Comparison of ENCODE assay signal across 31 mouse cellular contexts in the genomic region with DNA sequence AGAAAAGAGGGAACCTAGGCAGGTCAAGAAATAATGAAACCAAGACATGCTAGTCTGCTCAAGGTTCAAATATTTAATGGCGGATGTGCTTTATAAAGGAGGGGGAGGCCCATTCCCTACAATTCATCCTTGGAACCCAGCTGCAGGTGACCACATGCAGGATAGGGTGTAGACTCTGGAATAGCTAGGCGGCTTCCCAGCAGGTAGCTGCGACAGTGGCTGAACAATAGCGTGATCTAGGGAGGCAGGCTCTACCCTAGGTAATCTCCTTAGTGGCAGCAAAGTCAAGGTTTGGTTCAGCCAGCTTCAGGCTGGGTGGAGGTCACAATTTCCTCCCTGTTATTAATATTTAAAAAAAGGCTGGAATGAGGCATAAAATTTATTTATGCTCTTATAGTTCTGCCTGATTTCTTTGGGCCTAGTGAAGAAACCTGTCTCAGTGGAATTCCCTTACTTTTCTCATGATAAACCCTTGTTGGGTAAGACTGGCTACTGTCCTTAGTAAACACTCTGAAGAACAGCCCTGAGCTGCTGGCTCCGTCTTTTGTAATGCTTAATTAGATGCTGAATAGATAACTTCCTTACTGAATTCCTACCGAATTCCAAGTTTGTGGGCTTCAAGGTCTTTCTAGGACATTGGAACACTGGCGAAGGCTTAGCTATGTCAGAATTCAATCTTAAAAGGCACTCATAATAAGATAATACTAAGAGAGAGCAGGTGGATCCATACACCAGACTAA.
"Had no signal": no experiment of that assay in that cellular context is flagged by ENCODE, and none has a peak within 500 bp of the region (broad histone marks: within the 10 kb centered on the region; RNA-seq: fewer than 3 reads in every experiment).

No protein-coding gene starts in this region.

- H3K36me3 ChIP-seq: limb, embryonic 10.5 days; limb, embryonic 12.5 days; limb, embryonic 13.5 days; limb, embryonic 15.5 days; liver, embryonic 12.5 days; liver, embryonic 13.5 days; liver, embryonic 15.5 days; lung, embryonic 15.5 days; midbrain, embryonic 10.5 days; midbrain, embryonic 12.5 days; midbrain, embryonic 13.5 days; midbrain, embryonic 15.5 days; neural tube, embryonic 12.5 days had no signal

- ATAC-seq: liver, embryonic 12.5 days; liver, postnatal 0 days; midbrain, embryonic 13.5 days; midbrain, embryonic 15.5 days; midbrain, embryonic 16.5 days had no signal

- H3K9ac ChIP-seq: limb, embryonic 12.5 days; limb, embryonic 13.5 days; limb, embryonic 15.5 days; liver, embryonic 12.5 days; liver, embryonic 13.5 days; liver, embryonic 14.5 days; liver, embryonic 15.5 days; liver, postnatal 0 days; lung, embryonic 14.5 days; lung, embryonic 15.5 days; midbrain, embryonic 12.5 days; midbrain, embryonic 13.5 days; midbrain, embryonic 15.5 days; neural tube, embryonic 12.5 days had no signal

- H3K27ac ChIP-seq: limb, embryonic 10.5 days; limb, embryonic 12.5 days; limb, embryonic 13.5 days; limb, embryonic 15.5 days; liver, embryonic 12.5 days; liver, embryonic 13.5 days; liver, embryonic 14.5 days; liver, embryonic 15.5 days; lung, embryonic 15.5 days; macrophage; midbrain, embryonic 10.5 days; midbrain, embryonic 12.5 days; midbrain, embryonic 13.5 days; midbrain, embryonic 15.5 days; neural tube, embryonic 12.5 days had no signal

- H3K4me1 ChIP-seq: limb, embryonic 10.5 days; limb, embryonic 12.5 days; limb, embryonic 13.5 days; limb, embryonic 15.5 days; liver, embryonic 12.5 days; liver, embryonic 13.5 days; liver, embryonic 15.5 days; lung, embryonic 15.5 days; megakaryocyte, embryonic 14.5 days; midbrain, embryonic 10.5 days; midbrain, embryonic 12.5 days; midbrain, embryonic 13.5 days; midbrain, embryonic 15.5 days; neural tube, embryonic 12.5 days had no signal

- H3K9me3 ChIP-seq: limb, embryonic 10.5 days; limb, embryonic 15.5 days; liver, embryonic 13.5 days; liver, embryonic 15.5 days; lung, embryonic 15.5 days; megakaryocyte, embryonic 14.5 days; midbrain, embryonic 12.5 days; midbrain, embryonic 13.5 days; midbrain, embryonic 15.5 days had no signal

- H3K4me3 ChIP-seq: limb, embryonic 10.5 days; limb, embryonic 12.5 days; limb, embryonic 13.5 days; limb, embryonic 15.5 days; liver, embryonic 12.5 days; liver, embryonic 13.5 days; liver, embryonic 15.5 days; lung, embryonic 15.5 days; megakaryocyte, embryonic 14.5 days; midbrain, embryonic 10.5 days; midbrain, embryonic 12.5 days; midbrain, embryonic 13.5 days; midbrain, embryonic 15.5 days; myocyte; neural tube, embryonic 12.5 days had no signal

- H3K27me3 ChIP-seq: limb, embryonic 12.5 days; limb, embryonic 13.5 days; limb, embryonic 15.5 days; liver, embryonic 12.5 days; liver, embryonic 13.5 days; liver, embryonic 15.5 days; lung, embryonic 15.5 days; megakaryocyte, embryonic 14.5 days; midbrain, embryonic 12.5 days; midbrain, embryonic 13.5 days; midbrain, embryonic 15.5 days; neural tube, embryonic 12.5 days had no signal

- DNase-seq: left cerebral cortex, postnatal 4 days; liver; liver, embryonic 13.5 days; liver, postnatal 0 days; lung, adult 18-20 months; lung, adult 2 months; lung, embryonic 14.5 days; lung, postnatal 10 days; lung, postnatal 14 days; lung, postnatal 36 days; lung, postnatal 4 days; midbrain, embryonic 14.5 days had no signal

- H3K4me2 ChIP-seq: limb, embryonic 12.5 days; limb, embryonic 13.5 days; limb, embryonic 15.5 days; liver, embryonic 11.5 days; liver, embryonic 12.5 days; liver, embryonic 13.5 days; liver, embryonic 15.5 days; lung, embryonic 14.5 days; lung, embryonic 15.5 days; midbrain, embryonic 11.5 days; midbrain, embryonic 12.5 days; midbrain, embryonic 13.5 days; midbrain, embryonic 15.5 days; neural tube, embryonic 12.5 days had no signal
